Mouse (Mus musculus) ES-E14 (cell line): Measurements from ENCODE around the gene Mrpl24. TPM values are rescaled to one million over a fixed set of nuclear protein-coding genes. Genes with fewer than 3 reads are reported as not detected.

Experiments
- DNase-seq: peaks from one replicate; pipeline ENCODE4 v3.0.0-alpha.2; 2013; ENCODE audit warnings: low read depth, low spot score
- H3K27ac ChIP-seq: 2 replicates; pipeline ENCODE4 v1.5.1; 2012; ENCODE audit warnings: low read depth, mild to moderate bottlenecking, low read length, moderate library complexity, mixed read lengths; ENCODE audit not compliant: poor library complexity, insufficient read depth, severe bottlenecking
- H3K36me3 ChIP-seq: 2 replicates; pipeline ENCODE4 v1.6.1; 2012; ENCODE audit warnings: mild to moderate bottlenecking, low read length, moderate library complexity, mixed read lengths; ENCODE audit not compliant: control insufficient read depth, poor library complexity, insufficient read depth, severe bottlenecking
- H3K4me1 ChIP-seq, 2 experiments: fragments of 150-350 bp in 1 of 2; sonication (generic) in 1 of 2; 2 replicates each; pipeline ENCODE4 v1.6.1; 2012; ENCODE audit warnings: low read length in 2 of 2, mild to moderate bottlenecking in 1 of 2, mixed read lengths in 1 of 2; ENCODE audit not compliant: control insufficient read depth in 2 of 2, insufficient read depth in 2 of 2, poor library complexity in 1 of 2
- H3K4me3 ChIP-seq, 2 experiments: fragments of 150-350 bp in 1 of 2; sonication (generic) in 1 of 2; 2 replicates each; pipeline ENCODE4 v1.5.1; 2012; ENCODE audit warnings: low read length in 2 of 2, low read depth in 1 of 2, mild to moderate bottlenecking in 1 of 2, mixed read lengths in 1 of 2; ENCODE audit not compliant: insufficient read depth in 1 of 2, poor library complexity in 1 of 2, severe bottlenecking in 1 of 2
- H3K9ac ChIP-seq: 2 replicates; pipeline ENCODE4 v1.6.1; 2012; ENCODE audit warnings: low read depth, mild to moderate bottlenecking, low read length, mixed read lengths; ENCODE audit not compliant: poor library complexity, insufficient read depth, severe bottlenecking
- H3K9me3 ChIP-seq: fragments of 150-350 bp; sonication (generic); 2 replicates; pipeline ENCODE4 v1.6.1; 2012; ENCODE audit warnings: low read depth, mild to moderate bottlenecking, low read length; ENCODE audit not compliant: control insufficient read depth, insufficient read depth
- CHD2 ChIP-seq: IDR thresholded peaks from 2 replicates; pipeline ENCODE4 v1.6.1; 2014; ENCODE audit warnings: mild to moderate bottlenecking, low read depth, low read length, inconsistent platforms
- HCFC1 ChIP-seq: IDR thresholded peaks from 2 replicates; pipeline ENCODE4 v1.6.1; 2012; ENCODE audit warnings: low read length, inconsistent platforms, borderline replicate concordance; ENCODE audit not compliant: insufficient read depth
- MAFK ChIP-seq: IDR thresholded peaks from 2 replicates; pipeline ENCODE4 v1.6.1; 2014; ENCODE audit warnings: mild to moderate bottlenecking, low read depth, low read length, inconsistent platforms; ENCODE audit not compliant: insufficient read depth
- ZC3H11A ChIP-seq: IDR thresholded peaks from 2 replicates; pipeline ENCODE4 v1.6.1; 2012; ENCODE audit warnings: low read depth, mild to moderate bottlenecking, inconsistent platforms, low read length, borderline replicate concordance
- ZNF384 ChIP-seq: IDR thresholded peaks from 2 replicates; pipeline ENCODE4 v1.6.1; 2012; ENCODE audit warnings: low read depth, low read length, inconsistent platforms
- in situ Hi-C, 2 experiments: fragments of 600-800 bp; cut with MboI; formaldehyde crosslinking; loops; one replicate each; pipeline ENCODE4 v1.15.1; 2025; ENCODE audit warnings: low sequenced_read_pairs in 2 of 2, inconsistent platforms in 1 of 2; ENCODE audit not compliant: unreplicated experiment in 2 of 2
- total RNA-seq: library from RNA; depleted of rRNA; stranded (reverse); fragments of 300-350 nt; gene quantifications from 2 replicates; pipeline ENCODE4 v1.2.3, GENCODE M21; 2012

The Mrpl24 gene
- total RNA-seq, 1 experiment, result 154 TPM

GRCm38 (mm10) chr3:87945781-87946540 is 26.7 kb downstream of the Mrpl24 start:
- in situ Hi-C loops, result no loop called here
- H3K4me1 ChIP-seq, result peaks cover 6 to 46% of the 10 kb centered on the region in 2 experiments
- no peak overlapping the region for H3K4me3 ChIP-seq
- peaks cover 14% of the 10 kb centered on the region for H3K36me3 ChIP-seq
- H3K9me3 ChIP-seq, result no peaks in the 10 kb centered on the region
- DNase-seq, result no peak
- H3K27ac ChIP-seq, result no peak overlapping the region
- no peak overlapping the region for H3K9ac ChIP-seq
- no peak for TF ChIP-seq ZNF384
- no peak for TF ChIP-seq CHD2
- TF ChIP-seq HCFC1, result no peak
- no peak for TF ChIP-seq ZC3H11A
- no peak for TF ChIP-seq MAFK

- H3K4me1 ChIP-seq, result peaks cover 6 to 46% of the 10 kb centered on the region in 2 experiments
- in situ Hi-C loops, result no loop called here
- H3K4me3 ChIP-seq, result no peak overlapping the region
- H3K9ac ChIP-seq, result no peak overlapping the region
- no peak for DNase-seq
- H3K36me3 ChIP-seq, result peaks cover 8% of the 10 kb centered on the region
- no peak for TF ChIP-seq HCFC1
- no peak for TF ChIP-seq ZC3H11A
- no peak for TF ChIP-seq ZNF384
- no peak for TF ChIP-seq MAFK
- no peak for TF ChIP-seq CHD2
- no peak overlapping the region for H3K27ac ChIP-seq
- no peaks in the 10 kb centered on the region for H3K9me3 ChIP-seq
These were observed 27.2 kb downstream of the Mrpl24 start for GRCm38 (mm10) chr3:87946541-87946860.

GRCm38 (mm10) chr3:87947056-87947810 is 27.9 kb downstream of the Mrpl24 start:
- in situ Hi-C loops, result no loop called here
- Histone ChIP-seq H3K4me3 (peak overlapping the region in 1 of 2 experiments; percentile 33; a peak in 2 of 4 replicates), H3K9ac (no peak overlapping the region), H3K36me3 (0 out of 2 replicates have a peak, but pooled peaks cover 4% of the 10 kb centered on the region), H3K9me3 (no peaks in the 10 kb centered on the region), H3K4me1 (peaks cover 6 to 54% of the 10 kb centered on the region in 2 experiments), H3K27ac (no peak overlapping the region)
- no peak for DNase-seq
- TF ChIP-seq ZNF384 (no peak), MAFK (no peak), CHD2 (no peak), HCFC1 (no peak), ZC3H11A (no peak)

GRCm38 (mm10) chr3:87947811-87948199 is 28.5 kb downstream of the Mrpl24 start:
- Histone ChIP-seq H3K4me1 (peaks cover 8 to 54% of the 10 kb centered on the region in 2 experiments), H3K36me3 (0 out of 2 replicates have a peak, but pooled peaks cover 4% of the 10 kb centered on the region), H3K9ac (no peak overlapping the region), H3K9me3 (no peaks in the 10 kb centered on the region), H3K4me3 (peak overlapping the region; percentile 33 to 45; a peak in 3 of 4 replicates), H3K27ac (no peak overlapping the region)
- in situ Hi-C loops, result no loop called here
- no peak for DNase-seq
- TF ChIP-seq CHD2 (no peak), MAFK (no peak), HCFC1 (no peak), ZNF384 (no peak), ZC3H11A (no peak)
